Mouse (Mus musculus) left cerebral cortex, postnatal 4 days (tissue): ENCODE measurements at regions not wholly inside any gene's neighbourhood (a gene's known extent, or its start where the extent isn't known, plus 50 kb on each side); places are given as distances from the start of the nearest gene placed in this dataset.

ENCODE experiments used
- DNase-seq: peaks from one replicate; pipeline ENCODE4 v3.0.0-alpha.2; 2022
- intact Hi-C: fragments of 180-260 bp; cut with DNase I; formaldehyde crosslinking; loops from one replicate; pipeline ENCODE4 v1.15.1; 2025

GRCm38 (mm10) chr2:172698961-172699360, 149.6 kb downstream of the Tfap2c start:
- intact Hi-C loops, result no loop called here
- no peak for DNase-seq

- no peak for DNase-seq
- intact Hi-C loops, result no loop called here
These were observed 150.3 kb downstream of the Tfap2c start for GRCm38 (mm10) chr2:172699654-172700053.

- intact Hi-C loops, result no loop called here
- no peak for DNase-seq
These were observed 161.2 kb downstream of the Tfap2c start for GRCm38 (mm10) chr2:172710641-172711040.

- no peak for DNase-seq
- intact Hi-C loops, result no loop called here
These were observed 177.3 kb downstream of the Tfap2c start for GRCm38 (mm10) chr2:172726701-172727100.

- DNase-seq, result no peak
These were observed 178.2 kb downstream of the Tfap2c start for GRCm38 (mm10) chr2:172727576-172727975.

GRCm38 (mm10) chr2:172728240-172728821, 178.9 kb downstream of the Tfap2c start:
- DNase-seq, result peak; percentile 73
- intact Hi-C loops, result no loop called here

More at GRCm38 (mm10) chr2:172727576-172727975, 178.2 kb downstream of the Tfap2c start:
- intact Hi-C loops, result no loop called here

GRCm38 (mm10) chr2:172729151-172729550, 179.8 kb downstream of the Tfap2c start:
- DNase-seq, result no peak
- intact Hi-C loops, result no loop called here

GRCm38 (mm10) chr2:172729741-172730140, 180.3 kb downstream of the Tfap2c start:
- intact Hi-C loops, result no loop called here
- no peak for DNase-seq

- intact Hi-C loops, result no loop called here
- no peak for DNase-seq
These were observed 182.0 kb downstream of the Tfap2c start for GRCm38 (mm10) chr2:172731408-172731807.

- intact Hi-C loops, result no loop called here
- no peak for DNase-seq
These were observed 183.2 kb downstream of the Tfap2c start for GRCm38 (mm10) chr2:172732453-172733210.

GRCm38 (mm10) chr2:172733403-172733995, 184.1 kb downstream of the Tfap2c start:
- intact Hi-C loops, result no loop called here
- DNase-seq, result no peak

- no peak for DNase-seq
- intact Hi-C loops, result no loop called here
These were observed 186.2 kb downstream of the Tfap2c start for GRCm38 (mm10) chr2:172735621-172736020.

GRCm38 (mm10) chr2:172739041-172739491, 189.7 kb downstream of the Tfap2c start:
- no peak for DNase-seq
- intact Hi-C loops, result no loop called here

- no peak for DNase-seq
- intact Hi-C loops, result no loop called here
These were observed 190.1 kb downstream of the Tfap2c start for GRCm38 (mm10) chr2:172739529-172739928.

- intact Hi-C loops, result no loop called here
- DNase-seq, result no peak
These were observed 188.8 kb downstream of the Bmp7 start for GRCm38 (mm10) chr2:172751364-172751763.

GRCm38 (mm10) chr2:172755686-172756471, 184.2 kb downstream of the Bmp7 start:
- intact Hi-C loops, result no loop called here
- DNase-seq, result no peak

- intact Hi-C loops, result no loop called here
- peak; percentile 48 for DNase-seq
These were observed 183.7 kb downstream of the Bmp7 start for GRCm38 (mm10) chr2:172756472-172756860.

GRCm38 (mm10) chr2:172758497-172758896, 181.6 kb downstream of the Bmp7 start:
- DNase-seq, result peak; percentile 80

GRCm38 (mm10) chr2:172765260-172765659, 174.9 kb downstream of the Bmp7 start:
- intact Hi-C loops, result no loop called here
- DNase-seq, result no peak

More at GRCm38 (mm10) chr2:172758497-172758896, 181.6 kb downstream of the Bmp7 start:
- intact Hi-C loops, result no loop called here

- intact Hi-C loops, result no loop called here
- peak; percentile 35 for DNase-seq
These were observed 173.7 kb downstream of the Bmp7 start for GRCm38 (mm10) chr2:172766403-172766802.

GRCm38 (mm10) chr2:172768756-172769155, 171.4 kb downstream of the Bmp7 start:
- no peak for DNase-seq
- intact Hi-C loops, result no loop called here
